Mouse (Mus musculus): ENCODE measurements around the gene Spats2l.

Spats2l gene

DNA sequence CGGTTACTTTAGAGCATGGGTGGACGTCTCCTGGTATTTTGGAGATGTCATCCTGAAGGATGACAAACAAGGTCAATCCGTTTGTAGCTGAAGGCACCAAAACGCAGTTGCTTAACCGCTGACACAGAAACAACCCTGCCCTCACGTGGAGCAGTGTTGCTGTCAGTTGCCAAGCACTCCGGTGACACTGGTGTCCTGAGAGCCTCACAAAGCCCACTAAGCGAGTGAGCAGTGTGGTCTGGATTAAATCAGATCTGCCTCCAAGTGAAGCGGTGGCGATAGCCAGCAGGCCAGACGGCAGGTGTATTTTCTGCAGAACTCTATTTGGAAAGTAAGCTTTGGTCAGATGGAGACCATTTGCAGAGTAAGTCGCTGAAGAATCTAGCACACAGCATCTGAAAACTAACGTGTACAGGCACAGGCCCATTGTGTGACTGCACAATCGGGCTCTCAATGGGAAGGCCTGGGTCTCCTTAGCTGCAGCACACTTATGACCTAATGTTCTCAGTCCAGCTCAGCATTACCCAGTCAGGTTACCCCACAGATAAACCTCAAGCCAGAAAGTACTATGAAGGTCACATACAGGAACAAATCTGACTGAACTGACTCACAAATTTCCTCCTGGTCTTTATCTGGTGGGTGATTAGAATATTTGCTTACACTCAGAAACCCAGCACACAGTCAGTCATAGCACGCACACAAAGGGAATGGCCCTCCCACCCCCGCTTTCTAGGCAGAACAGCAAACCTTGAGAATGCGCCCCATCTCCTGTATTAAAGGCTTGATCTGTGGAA, 51.2 kb downstream of the Spats2l start:
- no peak for DNase-seq (ENCODE audit: low spot score in 2 of 2)

DNA sequence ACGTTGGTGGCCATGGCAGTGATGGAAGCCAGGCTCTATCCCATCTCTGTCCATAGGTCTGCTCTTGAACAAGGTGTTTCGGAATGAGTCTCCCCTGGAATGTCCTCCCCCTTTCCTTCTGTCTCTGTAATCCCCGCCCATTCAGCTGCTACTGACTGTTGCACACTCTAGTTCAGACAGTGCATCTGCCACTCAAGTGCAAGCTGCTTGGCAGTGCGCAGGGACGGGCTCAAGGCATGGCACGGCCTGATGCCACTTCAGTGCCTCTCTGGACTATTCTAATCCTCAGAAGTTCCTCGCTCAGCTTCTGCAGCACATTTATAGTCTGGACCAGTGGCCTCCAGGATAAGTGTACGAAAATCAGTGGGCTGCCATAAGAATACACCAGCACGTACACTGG, 52.3 kb downstream of the Spats2l start:
- DNase-seq (ENCODE audit: low spot score in 2 of 2), result no peak

DNA sequence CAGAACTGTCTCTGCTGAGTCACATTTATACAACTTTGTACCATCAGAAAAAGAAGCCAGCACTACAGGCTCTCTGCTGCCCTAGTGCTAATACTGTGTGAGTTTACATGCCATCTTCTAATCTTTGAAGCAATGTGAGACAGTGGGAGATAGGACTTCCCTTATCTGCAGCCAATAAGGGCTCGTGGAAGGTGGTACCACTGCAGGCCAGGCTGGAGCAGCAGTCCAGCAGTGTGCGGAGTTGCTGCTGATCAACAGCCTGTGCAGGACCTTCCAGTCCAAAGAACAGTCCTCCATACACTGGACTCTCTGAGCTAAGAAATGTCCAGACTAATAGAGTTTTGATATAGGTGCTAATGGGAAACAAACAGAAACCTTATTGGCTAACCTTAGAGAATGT, 59.2 kb downstream of the Spats2l start:
- no peak for DNase-seq (ENCODE audit: low spot score in 2 of 2)

DNA sequence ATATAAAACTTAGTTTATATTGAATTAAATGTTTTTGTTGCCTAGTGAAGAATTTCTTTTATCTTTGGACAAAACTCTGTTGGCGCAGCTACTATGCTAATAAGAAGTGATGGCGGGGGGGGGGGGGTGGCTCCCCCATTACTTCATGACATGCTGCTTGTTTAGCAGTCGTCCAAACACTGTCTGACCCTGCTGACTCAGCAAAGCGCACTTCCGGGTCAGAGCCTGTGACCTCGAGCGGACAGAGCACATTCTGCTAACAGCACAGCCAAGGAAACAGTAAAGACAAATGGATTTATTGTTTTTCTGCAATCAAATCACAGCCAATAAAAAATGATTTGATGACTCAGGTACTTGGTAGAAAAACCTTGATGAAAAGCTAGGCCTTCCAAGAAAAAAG, 61.2 kb downstream of the Spats2l start:
- no peak for DNase-seq (ENCODE audit: low spot score in 2 of 2)

DNA sequence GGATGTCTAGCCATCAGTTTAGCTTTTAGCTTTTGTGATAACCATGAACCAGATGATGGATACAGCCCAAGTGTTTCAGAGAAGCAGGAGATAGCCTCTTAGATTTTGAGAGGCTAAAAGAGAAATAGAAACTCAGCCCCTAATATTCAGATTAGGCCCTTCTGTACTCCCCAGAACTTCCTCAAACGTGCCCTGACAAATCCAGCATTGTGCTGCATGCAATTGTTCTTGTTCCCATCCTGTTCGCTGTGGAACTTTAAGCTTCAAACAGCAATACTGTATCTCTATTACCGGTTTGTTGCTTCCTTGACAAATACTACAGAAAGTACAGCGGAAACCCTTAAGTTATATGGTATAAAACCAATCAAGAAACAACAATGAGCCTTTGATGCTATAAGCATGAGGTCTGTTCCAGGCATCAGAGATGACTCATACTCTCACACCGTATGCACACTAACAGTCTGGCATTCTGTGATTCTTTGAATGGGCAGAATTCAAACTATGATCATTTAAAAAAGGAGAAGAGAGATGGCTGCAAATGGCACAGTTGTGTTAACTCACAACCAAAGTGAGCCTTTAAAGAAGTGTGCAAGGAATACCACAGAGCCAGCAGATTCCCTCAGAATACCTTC, 62.8 kb downstream of the Spats2l start:
- no peak for DNase-seq (ENCODE audit: low spot score in 2 of 2)

DNA sequence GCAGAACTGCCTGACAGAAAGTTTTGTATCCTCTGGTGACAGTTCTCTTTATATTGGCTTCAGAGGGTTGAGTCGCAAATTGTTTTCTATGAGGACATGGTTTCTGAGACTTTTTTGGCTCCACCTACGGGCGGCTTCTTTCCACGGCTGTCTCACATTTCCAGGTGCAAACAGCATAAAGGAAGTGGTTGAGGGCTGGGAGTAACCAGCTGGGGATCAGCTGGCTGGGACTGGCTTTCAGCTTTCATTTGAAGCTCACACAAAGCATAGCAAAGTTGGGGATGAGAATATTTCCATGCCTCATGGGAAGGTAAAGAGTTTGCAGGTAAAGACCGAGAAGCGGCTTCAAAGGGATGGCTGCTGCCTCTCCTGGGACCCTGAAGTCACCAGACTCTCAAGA, 65.9 kb downstream of the Spats2l start:
- DNase-seq (ENCODE audit: low spot score in 2 of 2), result no peak

DNA sequence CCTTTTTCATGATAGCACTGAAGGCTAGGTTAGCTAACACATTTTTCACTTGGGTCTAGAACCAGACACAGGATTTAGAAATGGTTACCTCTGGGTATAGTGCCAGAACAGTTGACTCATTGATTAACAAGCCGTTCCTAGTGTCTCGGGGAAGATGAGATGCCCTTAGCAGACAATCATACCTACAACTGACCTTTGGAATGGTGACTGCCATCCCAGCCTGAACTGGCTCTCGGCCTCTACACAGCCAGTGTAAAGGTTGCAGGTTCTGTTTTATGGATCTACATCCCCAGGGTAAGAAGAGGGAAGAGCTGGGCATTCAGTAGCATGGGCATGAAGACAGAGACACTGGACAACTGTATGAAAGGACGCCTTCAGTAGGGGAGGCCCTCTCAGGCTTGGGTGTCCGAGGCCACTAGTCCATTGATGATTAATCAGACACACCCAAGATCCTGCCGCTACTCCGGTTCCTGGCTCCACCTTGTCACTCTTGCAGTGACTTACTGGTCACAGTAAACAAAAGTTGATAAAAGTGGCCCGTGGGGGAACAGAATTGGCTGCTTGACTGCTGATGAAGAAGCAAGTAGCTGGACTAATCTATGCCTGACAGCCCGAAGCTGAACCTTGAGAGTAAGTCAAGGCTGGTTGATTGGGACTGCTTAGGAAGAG, 71.2 kb downstream of the Spats2l start:
- no peak for DNase-seq (ENCODE audit: low spot score in 2 of 2)

DNA sequence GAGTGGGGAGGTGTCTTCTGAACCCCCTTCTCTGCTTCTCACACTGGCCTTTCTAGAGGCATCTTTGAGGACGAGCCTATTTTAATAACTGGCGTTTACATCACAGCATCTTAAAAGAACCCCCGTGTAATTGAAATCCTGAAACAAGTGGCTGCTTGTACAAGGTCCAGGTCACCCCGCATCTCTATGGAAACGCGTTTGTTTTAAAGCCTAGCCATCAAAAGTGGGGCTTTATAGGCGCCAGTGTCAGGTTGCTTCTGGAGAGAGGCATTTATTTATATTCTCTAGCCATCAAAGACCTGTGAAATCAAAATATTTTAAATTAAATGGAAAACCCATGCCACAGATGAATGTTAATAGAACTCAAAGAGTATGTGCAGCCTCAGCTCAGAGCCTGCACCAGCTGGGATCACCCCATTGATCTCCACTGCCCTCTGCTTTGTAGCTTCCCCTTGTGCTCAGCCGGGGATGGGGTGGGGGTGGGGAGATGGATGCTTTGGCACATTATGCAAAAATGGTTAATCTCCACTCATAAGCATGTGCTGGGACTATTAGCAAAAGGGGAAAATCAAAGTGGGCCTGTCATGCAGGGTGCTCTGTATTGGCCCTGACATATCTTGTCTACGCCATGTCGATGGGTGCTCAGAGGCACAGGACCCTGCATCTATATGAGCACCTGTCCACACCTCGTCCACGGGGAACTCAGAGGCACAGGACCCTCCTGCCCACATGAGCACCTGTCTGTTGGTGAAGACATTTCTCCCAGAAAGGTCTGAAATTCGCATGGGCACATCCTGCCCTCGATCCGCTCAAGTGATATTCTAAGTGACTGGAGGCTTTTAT, 73.1 kb downstream of the Spats2l start:
- DNase-seq (ENCODE audit: low spot score in 2 of 2), result no peak

DNA sequence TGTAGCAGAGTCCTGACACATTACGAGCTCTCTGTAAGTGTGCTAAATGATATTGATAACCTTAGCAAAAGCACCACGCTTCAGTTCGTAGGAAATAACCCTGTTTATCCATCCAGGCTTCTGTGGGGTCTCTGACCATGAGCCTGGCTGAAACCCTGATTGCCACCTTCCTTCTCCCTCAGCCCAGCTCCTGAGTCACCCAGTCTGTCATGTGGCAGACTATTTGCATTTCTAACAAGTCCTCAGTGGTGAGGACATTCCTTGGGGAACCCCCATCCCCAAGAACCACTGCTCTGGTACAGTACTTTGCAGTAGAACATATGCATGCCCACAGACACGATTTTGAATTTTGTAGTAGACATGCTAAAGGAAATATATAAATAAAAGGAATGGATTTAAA, 75.1 kb downstream of the Spats2l start:
- no peak for DNase-seq (ENCODE audit: low spot score in 2 of 2)

DNA sequence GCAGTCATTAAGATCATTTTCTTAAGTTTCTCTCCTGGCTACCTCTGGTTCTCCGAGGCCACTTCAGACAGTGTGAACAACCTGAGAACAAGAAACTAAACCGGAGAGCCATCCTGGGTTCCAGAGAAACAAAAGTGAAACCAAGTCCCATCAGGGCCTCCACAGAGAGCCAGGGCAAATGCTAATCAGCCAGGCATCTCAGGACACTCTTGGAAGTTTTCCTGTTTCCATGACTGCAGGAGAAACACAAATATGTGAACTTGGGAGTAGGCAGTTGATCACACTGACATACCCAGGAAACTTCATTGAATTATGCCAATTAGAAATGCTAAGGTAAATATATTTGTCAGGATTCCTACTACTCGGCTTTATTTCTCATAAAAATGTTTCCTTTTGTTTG, 76.0 kb downstream of the Spats2l start:
- DNase-seq (ENCODE audit: low spot score in 2 of 2), result no peak

DNA sequence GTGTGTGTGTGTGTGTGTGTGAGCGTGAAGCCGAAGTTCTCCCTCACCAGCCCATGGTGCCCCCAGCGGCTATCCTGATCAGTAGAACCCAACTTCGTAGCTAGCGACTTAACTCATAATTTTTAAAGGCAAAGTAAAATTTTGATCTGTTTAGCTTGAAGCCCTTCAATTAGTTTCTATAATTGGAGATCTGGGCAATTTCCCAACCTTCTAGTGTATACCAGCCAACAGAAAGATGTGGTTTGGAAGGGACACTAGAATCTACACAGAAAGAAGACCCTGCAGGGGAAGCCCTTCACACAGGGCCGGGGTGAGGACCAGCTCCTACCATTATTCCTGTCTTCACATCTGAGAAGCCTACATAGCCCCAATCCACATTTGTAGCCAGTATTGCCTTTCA, 77.9 kb downstream of the Spats2l start:
- DNase-seq (ENCODE audit: low spot score in 2 of 2), result no peak

DNA sequence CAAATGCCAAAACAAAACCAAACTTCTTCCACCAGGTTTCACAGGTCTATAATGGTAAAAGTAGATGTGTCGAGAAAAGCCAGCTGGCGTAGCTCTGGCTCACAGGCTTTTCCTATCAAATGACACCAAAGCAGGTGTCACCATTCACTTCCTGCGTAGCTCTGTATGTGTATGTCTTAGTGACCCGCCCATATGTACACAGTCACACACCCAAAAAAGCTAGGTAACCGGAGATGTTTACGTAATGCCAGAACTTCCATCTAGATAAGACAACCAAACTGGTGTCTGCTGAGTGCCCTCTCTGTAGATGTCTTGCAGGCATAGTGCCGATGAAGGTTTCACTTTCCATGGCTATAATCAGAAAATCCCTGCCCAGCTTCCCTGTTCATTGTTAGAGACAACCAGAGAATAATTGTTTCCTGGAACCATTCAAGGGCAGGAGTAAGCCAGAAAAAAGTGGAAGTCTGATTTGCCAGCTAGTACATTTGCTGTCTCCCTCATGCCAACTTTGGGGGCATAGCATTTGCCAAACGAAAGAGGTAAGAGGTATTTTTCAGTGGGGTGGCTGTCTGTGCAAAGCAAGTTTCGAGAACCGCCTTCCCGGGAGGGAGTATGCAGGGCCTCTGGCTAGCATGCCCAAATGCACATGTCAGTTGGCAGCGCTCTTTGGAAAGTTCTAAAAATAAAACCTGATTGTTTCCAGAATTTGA, 78.8 kb downstream of the Spats2l start:
- DNase-seq (ENCODE audit: low spot score in 2 of 2), result no peak

DNA sequence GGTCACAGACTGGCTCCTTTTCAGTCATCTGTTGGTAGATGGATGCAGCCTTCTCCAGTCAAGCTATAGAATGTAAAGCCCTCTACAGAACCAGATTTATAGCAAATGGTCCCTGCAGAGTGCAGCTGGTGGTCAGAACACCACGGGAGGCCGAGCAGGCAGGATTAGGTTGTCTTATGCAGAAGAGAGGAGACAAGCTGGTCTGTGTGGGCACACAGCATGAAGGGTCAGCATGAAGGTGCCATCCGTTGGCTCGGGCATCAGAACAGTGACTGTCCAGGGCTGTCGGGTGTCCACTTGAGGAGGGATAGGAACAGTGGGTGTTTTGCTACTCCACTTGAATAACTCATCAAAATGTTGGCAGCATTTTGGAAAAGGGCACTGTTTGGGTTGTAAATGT, 83.8 kb downstream of the Spats2l start:
- DNase-seq (ENCODE audit: low spot score in 2 of 2), result no peak

DNA sequence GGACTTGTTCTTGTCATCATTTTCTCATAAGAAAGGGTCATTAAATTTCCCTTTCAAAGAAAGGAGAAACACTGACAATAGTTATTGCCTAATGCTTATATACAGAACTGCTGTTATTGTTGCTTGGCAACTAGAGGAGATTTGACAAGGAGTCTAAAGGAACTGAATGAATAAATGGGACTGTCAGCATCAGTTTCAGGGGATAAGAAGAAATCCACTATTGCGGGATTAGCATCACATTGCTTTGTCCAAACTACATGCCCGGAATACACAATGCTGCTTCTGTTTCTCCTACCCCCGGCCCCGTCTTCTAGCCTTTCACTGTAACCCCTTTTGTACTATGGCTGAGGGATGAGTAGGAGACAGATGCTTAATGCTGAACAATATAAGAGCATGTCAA, 88.1 kb downstream of the Spats2l start:
- no peak for DNase-seq (ENCODE audit: low spot score in 2 of 2)

DNA sequence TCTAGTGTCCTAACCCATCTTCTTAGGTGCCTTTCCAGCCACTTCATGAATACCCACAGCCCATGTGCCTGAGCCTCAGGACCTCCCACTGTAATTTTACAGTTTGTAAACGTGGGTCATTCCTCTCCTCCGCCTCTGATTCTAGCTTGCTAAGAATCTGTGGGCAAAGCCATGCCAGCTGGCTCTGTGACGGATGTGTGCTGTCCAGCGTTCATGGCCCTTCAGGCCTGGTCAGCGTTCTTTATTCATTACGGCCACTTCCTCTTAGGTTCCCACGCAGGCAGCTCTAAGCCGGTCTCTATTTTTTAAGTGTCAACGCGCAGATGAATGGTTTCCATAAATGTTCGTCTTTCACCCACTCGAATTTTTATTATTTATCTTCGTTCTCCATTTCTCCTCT, 94.7 kb downstream of the Spats2l start:
- no peak for DNase-seq (ENCODE audit: low spot score in 2 of 2)

DNA sequence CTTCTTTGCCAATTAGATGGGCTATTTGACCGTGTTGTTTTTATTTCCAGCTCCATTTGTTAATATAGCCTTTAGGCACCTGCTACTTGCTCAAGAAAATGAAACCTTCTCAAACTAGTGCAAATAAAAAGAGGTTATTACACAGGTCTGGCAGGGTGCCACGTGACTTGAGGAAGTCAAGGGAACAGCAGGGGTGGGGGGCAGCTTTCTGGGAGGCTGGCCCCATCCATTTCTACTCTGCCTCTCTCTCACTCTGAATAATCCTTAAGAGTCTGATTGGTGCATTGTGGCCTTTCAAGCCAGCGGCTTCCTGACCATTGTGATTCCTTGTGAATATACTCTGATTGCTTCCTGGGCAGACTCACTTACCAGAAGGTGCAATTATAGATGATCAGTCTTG, 98.0 kb downstream of the Spats2l start:
- no peak for DNase-seq (ENCODE audit: low spot score in 2 of 2)

DNA sequence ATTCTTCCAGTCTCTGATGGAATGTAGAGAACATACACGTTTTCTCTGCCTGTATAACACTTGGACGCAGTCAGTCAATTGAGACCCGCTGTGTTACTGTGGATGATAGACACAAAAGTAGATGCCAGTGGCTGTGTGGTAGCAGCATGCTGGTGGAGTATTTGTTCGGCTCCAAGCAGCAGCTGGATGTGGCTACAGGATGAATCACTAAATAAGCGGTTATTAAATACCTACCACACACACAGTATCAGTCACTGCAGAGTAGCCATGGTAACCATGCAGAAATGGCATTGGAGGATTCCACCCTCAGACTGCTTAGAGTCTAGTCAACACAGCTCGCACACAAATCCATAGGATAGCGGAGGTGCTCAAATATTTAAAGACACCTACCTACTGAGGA, 100.0 kb downstream of the Spats2l start:
- DNase-seq (ENCODE audit: low spot score in 2 of 2), result no peak

DNA sequence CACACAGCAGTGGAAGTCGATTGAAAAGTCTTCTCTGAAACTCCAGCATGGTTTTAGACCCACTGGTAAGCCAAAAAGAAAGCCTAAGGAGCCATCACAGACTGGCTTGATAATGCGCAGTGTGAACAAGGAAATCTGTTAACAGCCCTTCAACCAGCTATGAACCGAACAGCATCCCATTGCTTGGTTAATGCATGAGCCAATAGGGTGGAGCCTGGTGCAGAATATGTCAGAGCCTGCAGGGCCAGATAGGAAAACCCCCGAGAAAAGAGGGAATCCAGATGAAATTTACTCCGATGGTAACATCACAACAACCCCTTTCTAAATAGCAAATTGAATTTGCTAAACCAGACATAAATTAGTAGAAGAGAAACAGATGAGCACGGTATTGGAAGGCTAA, 101.1 kb downstream of the Spats2l start:
- DNase-seq (ENCODE audit: low spot score in 2 of 2), result no peak

DNA sequence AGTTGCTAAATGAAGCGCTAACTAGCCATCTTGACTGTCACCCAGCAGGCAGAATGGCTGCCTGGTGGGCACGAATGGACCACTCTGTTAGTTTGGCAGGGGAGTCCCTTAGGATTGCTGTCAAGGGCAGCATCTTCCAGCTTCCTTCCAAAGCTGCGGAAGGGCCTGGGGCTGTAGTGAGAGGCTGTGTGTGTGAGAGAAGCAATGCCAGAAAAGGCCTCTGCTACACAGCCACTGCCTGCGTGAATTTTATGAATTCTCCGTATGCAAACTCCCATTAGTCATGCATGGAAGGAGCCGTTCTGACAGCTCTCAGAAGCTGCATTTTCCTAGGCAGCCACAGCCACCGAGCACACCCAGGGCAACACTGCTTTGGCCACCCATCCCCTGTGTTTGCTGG, 101.5 kb downstream of the Spats2l start:
- DNase-seq (ENCODE audit: low spot score in 2 of 2), result no peak

DNA sequence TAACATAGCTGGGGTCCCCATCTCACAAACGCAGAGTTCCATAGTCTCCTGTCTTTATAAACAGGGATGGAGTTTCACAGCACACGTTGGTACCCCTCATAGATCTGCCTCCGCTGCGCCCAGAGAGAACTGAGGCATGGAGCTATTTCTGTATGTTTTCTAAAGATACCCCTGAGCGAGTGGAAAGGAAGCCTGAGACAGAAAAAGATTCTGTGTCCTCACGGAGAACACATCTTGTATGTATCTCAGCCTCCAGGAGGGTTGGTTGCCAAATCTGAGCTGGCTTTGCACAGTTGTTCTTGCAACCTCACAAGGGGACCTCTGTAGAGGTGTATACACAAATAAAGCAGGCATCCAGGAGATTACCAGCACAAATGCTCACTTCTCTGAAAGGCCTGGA, 105.0 kb downstream of the Spats2l start:
- DNase-seq (ENCODE audit: low spot score in 2 of 2), result no peak

DNA sequence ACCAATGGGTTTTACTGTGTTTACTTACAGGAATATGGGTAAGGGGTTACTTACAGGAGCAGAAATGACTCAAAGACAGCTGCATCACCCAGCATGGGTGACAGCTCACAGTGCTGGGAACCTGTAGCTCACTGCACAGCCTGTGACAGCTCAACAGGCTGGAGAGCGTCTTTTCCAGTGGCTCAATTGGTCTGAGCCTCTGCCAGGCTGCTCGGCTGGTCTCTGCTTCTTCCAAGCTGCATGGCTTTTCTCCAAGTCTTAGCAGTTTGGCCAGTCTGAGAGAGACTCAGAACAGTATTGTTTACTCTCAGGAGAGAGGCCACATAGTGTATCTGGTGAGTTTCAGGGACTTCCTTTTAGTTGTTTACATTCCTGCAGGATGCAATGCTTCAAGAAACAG, 110.9 kb downstream of the Spats2l start:
- no peak for DNase-seq (ENCODE audit: low spot score in 2 of 2)

DNA sequence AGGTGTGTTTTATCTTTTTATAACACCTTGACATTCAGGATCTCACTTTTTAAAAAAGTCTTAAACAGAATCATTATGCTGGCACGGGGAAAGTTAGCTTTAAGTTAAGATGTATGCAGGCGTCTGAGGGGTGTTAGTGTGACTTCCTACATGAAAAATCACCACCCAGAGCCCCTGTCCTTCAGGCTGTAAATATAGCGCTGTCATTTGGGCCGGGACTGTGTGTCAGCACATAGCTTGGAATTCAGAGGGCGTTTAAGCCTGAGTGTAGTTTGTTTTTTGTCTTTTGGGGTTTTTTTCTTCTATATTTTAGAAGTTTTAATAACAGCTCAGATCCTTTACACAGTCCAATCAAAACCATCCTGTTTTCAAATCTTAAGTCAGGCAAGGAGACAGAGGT, 115.8 kb downstream of the Spats2l start:
- DNase-seq (ENCODE audit: low spot score in 2 of 2), result no peak
